8 mouse cellular contexts compared by ENCODE assay signal in genomic region chr11:107548204-107548975, GRCm38 (mm10). TPM values are rescaled to one million over a fixed set of nuclear protein-coding genes. Genes with fewer than 3 reads are reported as not detected.
DNase-seq lines count a peak whose midpoint lies in the region; ATAC-seq and TF ChIP-seq lines count a peak whose summit lies in the region.

No protein-coding gene starts in this region.

- peak overlapping the region; percentile 96 for H3K4me3 ChIP-seq in liver, adult 2 months (ENCODE audit: insufficient read depth, low read depth, low read length)
- peak overlapping the region; percentile 97 for H3K4me3 ChIP-seq in forebrain, embryonic 12.5 days (replicated peaks)
- H3K4me3 ChIP-seq in intestine, postnatal 0 days (ENCODE audit: low read depth, low read length): peak overlapping the region; percentile 88
- peak overlapping the region; percentile 70 for H3K4me3 ChIP-seq in stomach, embryonic 14.5 days (ENCODE audit: low read depth, low read length)

- 2% methylated on average over 38 of the region's 39 CpGs for WGBS in liver, adult 2 months
- 7% methylated on average over 39 of the region's 39 CpGs for WGBS in forebrain, embryonic 12.5 days
- 6% methylated on average over 27 of the region's 39 CpGs for WGBS in intestine, postnatal 0 days
- WGBS in stomach, embryonic 14.5 days: 5% methylated on average over 37 of the region's 39 CpGs

- no peak overlapping the region for H3K27ac ChIP-seq in liver, adult 2 months (replicated peaks; ENCODE audit: insufficient read depth, low read depth, low read length)
- H3K27ac ChIP-seq in forebrain, embryonic 12.5 days: peak overlapping the region; percentile 73
- peak overlapping the region; percentile 77 for H3K27ac ChIP-seq in intestine, postnatal 0 days (ENCODE audit: low read depth, low read length)
- H3K27ac ChIP-seq in stomach, embryonic 14.5 days (ENCODE audit: low read length): peak overlapping the region; percentile 52; the same call in 1 of the 2 replicates

- H3K9me3 ChIP-seq in forebrain, embryonic 12.5 days: no peaks in the 10 kb centered on the region
- H3K9me3 ChIP-seq in intestine, postnatal 0 days (ENCODE audit: control insufficient read depth): no peaks in the 10 kb centered on the region
- no peaks in the 10 kb centered on the region for H3K9me3 ChIP-seq in stomach, embryonic 14.5 days (ENCODE audit: control insufficient read depth, low read depth, low read length)

- no peak for DNase-seq in liver, adult 2 months (ENCODE audit: extremely low read depth, low read depth, low spot score)
- DNase-seq in liver: no peak
- peak; percentile 12 for DNase-seq in T-cell, adult 2 months (ENCODE audit: low spot score)
- DNase-seq in lung, postnatal 10 days: peak; percentile 47
- no peak for DNase-seq in frontal cortex, postnatal 36 days (ENCODE audit: low spot score in 2 of 2)

- no peaks in the 10 kb centered on the region for H3K27me3 ChIP-seq in liver, adult 2 months (ENCODE audit: control insufficient read depth, insufficient read depth, low read length)
- peaks cover 10% of the 10 kb centered on the region; the same call in 1 of the 2 replicates for H3K27me3 ChIP-seq in forebrain, embryonic 12.5 days
- H3K27me3 ChIP-seq in intestine, postnatal 0 days (replicated peaks; ENCODE audit: control insufficient read depth, insufficient read depth, low read length): no peaks in the 10 kb centered on the region
- H3K27me3 ChIP-seq in stomach, embryonic 14.5 days (ENCODE audit: control insufficient read depth, insufficient read depth, low read length): no peaks in the 10 kb centered on the region

- TF ChIP-seq CTCF in liver, adult 2 months (IDR thresholded peaks at IDR 0.05; ENCODE audit: low read depth, low read length): no peak
- TF ChIP-seq CTCF in intestine, postnatal 0 days (IDR thresholded peaks at IDR 0.05; ENCODE audit: low read depth): 0 out of 2 replicates have a peak, but pooled peaks have one; percentile 14

- peaks cover 3% of the 10 kb centered on the region; the same call in 1 of the 2 replicates for H3K4me1 ChIP-seq in liver, adult 2 months (ENCODE audit: control insufficient read depth, insufficient read depth, low read length)
- H3K4me1 ChIP-seq in forebrain, embryonic 12.5 days: peaks cover 20% of the 10 kb centered on the region
- H3K4me1 ChIP-seq in intestine, postnatal 0 days (replicated peaks; ENCODE audit: control insufficient read depth, insufficient read depth, low read length): 0 out of 2 replicates have a peak, but pooled peaks cover 2% of the 10 kb centered on the region
- no peaks in the 10 kb centered on the region for H3K4me1 ChIP-seq in stomach, embryonic 14.5 days (ENCODE audit: control insufficient read depth, insufficient read depth, low read length)

- ATAC-seq in forebrain, embryonic 12.5 days (ENCODE audit: low FRiP score): peak; percentile 57
- ATAC-seq in intestine, postnatal 0 days: no peak
- no peak for ATAC-seq in stomach, embryonic 14.5 days (ENCODE audit: insufficient number of reproducible peaks, insufficient read depth, low FRiP score, low read depth)

- peaks cover 16% of the 10 kb centered on the region for H3K79me2 ChIP-seq in liver, adult 2 months (ENCODE audit: control insufficient read depth, insufficient read depth, low read length)

- H3K4me2 ChIP-seq in forebrain, embryonic 12.5 days: peak overlapping the region; percentile 100
- H3K4me2 ChIP-seq in intestine, postnatal 0 days (replicated peaks; ENCODE audit: low read depth): peak overlapping the region; percentile 95
- peak overlapping the region; percentile 100 for H3K4me2 ChIP-seq in stomach, embryonic 14.5 days (replicated peaks; ENCODE audit: low read depth, low read length)

- TF ChIP-seq POLR2A in liver, adult 2 months (IDR thresholded peaks at IDR 0.05; ENCODE audit: extremely low read depth, insufficient read depth, low read length): no peak

- peaks cover 4% of the 10 kb centered on the region for H3K36me3 ChIP-seq in liver, adult 2 months (ENCODE audit: control insufficient read depth, insufficient read depth, low read length)
- H3K36me3 ChIP-seq in forebrain, embryonic 12.5 days (replicated peaks): peaks cover 19% of the 10 kb centered on the region
- 0 out of 2 replicates have a peak, but pooled peaks cover 5% of the 10 kb centered on the region for H3K36me3 ChIP-seq in intestine, postnatal 0 days (ENCODE audit: control insufficient read depth, insufficient read depth)
- H3K36me3 ChIP-seq in stomach, embryonic 14.5 days (ENCODE audit: control insufficient read depth, insufficient read depth, low read length): peaks cover 16% of the 10 kb centered on the region; the same call in 1 of the 2 replicates

- H3K9ac ChIP-seq in liver, adult 2 months (ENCODE audit: low read depth, low read length): peak overlapping the region; percentile 81
- H3K9ac ChIP-seq in forebrain, embryonic 12.5 days: peak overlapping the region; percentile 82
- peak overlapping the region; percentile 96 for H3K9ac ChIP-seq in intestine, postnatal 0 days (ENCODE audit: low read depth, low read length)
- peak overlapping the region; percentile 56 for H3K9ac ChIP-seq in stomach, embryonic 14.5 days (replicated peaks; ENCODE audit: low read depth, low read length)

RNA-seq across cellular contexts. Expression of gene Helz, which starts 0.7 kb away (rescaled TPM):
- 6.4 and 7.8 TPM in 2 replicates for total RNA-seq in liver, adult 2 months (2014; rRNA removed)
- polyA plus RNA-seq in liver, adult 2 months (2012; rRNA removed): 5.3 and 6.5 TPM in 2 replicates
- 21.1 and 21.7 TPM in 2 replicates for polyA plus RNA-seq in forebrain, embryonic 12.5 days (2016; fragmentation: Nextera tagmentation; extraction: Ambion mirVana)
- polyA plus RNA-seq in intestine, postnatal 0 days (2015; fragmentation: Nextera tagmentation; extraction: Ambion mirVana): 5.7 and 6.5 TPM in 2 replicates
- polyA plus RNA-seq in stomach, embryonic 14.5 days (2014; fragmentation: Nextera tagmentation; extraction: Ambion mirVana): 25.1 and 26.7 TPM in 2 replicates

Comparison
In these comparisons a context has a peak if more than half of its experiments do, and no peak if none do; other contexts are left out.
1. DNase-seq: peak in T-cell, adult 2 months (single experiment) and lung, postnatal 10 days (single experiment); none in liver, adult 2 months (single experiment), liver (single experiment) and frontal cortex, postnatal 36 days (0 of 2).
2. Peak in every context shown above with its lines, with median percentiles within 50 percentile points of each other: H3K4me3 ChIP-seq, H3K9ac ChIP-seq and H3K4me2 ChIP-seq.